Mouse (Mus musculus) T-helper 2 cell (primary cell): ENCODE results near the gene Zfp978.

Experiments
- in situ Hi-C: fragments of 300-600 bp; cut with MboI, MseI; formaldehyde crosslinking; loops from one replicate; pipeline ENCODE4 v1.15.1; 2025; ENCODE audit warnings: high pct_unique_total_duplicates

Zfp978 gene

DNA sequence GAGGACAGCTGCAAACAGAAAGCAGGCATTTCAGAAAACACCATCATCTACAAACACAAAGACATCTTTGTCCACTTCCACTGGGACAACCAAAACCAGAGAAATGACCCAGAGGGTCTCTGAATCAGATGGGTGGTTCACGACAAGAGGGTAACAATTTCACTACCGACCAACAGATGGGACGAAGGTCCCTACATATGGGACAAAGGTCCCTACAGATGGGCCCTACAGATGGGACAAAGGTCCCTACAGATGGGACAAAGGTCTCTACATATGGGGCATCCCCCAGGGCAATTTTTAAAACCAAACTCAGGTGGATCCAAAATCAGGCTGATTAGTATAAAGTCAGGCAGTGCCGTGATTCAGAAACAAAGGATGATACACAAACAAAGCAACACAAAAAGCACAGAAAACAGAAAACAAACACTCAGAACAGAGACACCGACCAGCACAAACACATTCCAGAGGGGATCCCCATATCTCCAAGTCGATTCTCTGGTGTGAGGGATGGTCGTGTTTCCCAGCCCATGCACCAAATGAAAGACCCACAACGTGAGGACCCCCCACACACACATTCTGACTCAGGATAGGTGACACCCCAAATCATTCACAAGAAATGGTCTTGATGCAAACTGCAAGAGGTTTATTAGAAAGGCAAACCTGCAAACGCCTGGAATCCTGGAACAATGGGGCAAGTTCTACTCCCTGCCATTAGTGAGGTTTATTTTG, 11.3 kb upstream of the Zfp978 start:
- in situ Hi-C loops: loop anchor here (5.0 to 25.0 kb wide), 4 partner anchors 302 to 1203 kb away; no protein-coding TSS in a partner anchor

DNA sequence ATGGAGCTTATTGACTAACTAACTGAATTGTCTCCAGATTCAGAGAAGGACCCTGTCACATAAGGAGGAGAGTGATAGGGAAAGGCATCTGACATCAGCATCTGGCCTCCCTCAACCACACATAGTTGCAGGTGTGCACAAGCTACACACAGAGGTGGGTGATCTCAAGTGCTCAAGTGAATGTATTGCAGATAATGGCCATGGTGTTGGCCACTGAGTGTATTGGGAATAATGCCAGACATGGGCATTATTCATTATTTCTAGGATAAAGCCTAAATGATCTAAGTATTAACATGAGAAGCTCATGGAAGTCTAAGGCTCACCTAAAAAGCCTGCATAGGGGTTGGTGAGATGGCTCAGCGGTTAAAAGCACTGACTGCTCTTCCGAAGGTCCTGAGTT, 10.6 kb upstream of the Zfp978 start:
- in situ Hi-C loops: loop anchor here (5.0 to 25.0 kb wide), 4 partner anchors 302 to 1203 kb away; no protein-coding TSS in a partner anchor

DNA sequence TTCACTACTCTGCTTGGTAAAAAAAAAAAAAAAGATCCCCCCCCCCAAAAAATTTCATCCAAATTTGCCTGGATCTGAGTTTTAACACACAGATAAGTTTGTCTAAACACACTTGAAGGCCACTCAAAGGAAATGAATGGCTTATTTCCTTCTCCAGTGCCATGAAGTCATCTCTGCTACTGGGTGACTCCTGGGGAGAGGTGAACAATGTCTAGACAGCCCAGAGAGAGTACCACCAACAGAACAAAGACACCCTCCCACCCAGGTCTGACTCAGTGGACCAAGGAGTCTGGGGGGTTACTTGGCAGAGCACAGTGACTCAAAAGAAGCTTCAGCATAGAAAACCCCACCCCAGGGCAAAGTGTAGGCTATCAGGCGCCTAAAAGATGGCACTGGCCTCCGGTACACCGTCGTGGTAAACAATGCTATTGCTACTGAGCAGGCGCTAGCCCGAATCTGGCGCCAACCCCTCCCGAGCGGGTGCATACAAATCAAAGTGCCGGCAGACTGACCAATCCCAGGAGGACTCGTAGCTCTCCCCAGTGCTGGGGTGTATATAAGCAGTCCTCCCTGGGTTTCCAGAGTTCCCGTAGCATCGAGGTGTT, 9.6 kb upstream of the Zfp978 start:
- in situ Hi-C loops: loop anchor here (5.0 to 25.0 kb wide), 4 partner anchors 301 to 1204 kb away; no protein-coding TSS in a partner anchor

DNA sequence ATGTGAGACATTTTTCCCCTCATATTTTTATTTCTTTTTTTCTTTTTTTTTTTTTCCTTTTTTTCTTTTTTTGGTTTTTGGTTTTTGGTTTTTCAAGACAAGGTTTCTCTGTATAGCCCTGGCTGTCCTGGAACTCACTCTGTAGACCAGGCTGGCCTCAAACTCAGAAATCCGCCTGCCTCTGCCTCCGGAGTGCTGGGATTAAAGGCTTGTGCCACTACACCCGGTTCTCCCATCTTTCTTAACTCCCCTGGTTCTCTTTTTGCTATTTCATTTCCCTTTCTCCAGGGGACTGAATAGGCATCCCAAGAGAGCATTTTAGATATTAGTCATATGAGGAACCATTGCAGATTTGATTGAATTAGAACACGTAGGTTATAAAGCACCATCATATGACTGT, 7.5 kb upstream of the Zfp978 start:
- in situ Hi-C loops: loop anchor here (5.0 to 25.0 kb wide), 4 partner anchors 299 to 1206 kb away; no protein-coding TSS in a partner anchor

DNA sequence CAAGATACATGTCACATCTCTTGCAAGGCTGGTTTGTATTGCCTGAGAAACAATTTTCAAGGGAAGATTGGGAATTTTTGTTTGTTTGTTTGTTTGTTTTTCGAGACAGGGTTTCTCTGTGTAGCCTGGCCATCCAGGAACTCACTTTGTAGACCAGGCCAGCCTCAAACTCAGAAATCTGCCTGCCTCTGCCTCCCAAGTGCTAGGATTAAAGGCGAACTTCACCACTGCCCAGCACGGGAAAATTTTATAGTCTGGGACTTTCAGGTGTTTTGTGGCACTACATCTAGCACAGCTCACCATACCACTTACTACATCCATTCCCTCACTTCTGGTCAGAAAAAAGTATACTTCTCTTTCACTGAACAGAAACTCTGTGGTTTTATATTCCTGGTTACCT, 5.1 kb upstream of the Zfp978 start:
- in situ Hi-C loops: loop anchor here (25.0 kb wide), 1 partner anchor 869 kb away; no protein-coding TSS in a partner anchor

DNA sequence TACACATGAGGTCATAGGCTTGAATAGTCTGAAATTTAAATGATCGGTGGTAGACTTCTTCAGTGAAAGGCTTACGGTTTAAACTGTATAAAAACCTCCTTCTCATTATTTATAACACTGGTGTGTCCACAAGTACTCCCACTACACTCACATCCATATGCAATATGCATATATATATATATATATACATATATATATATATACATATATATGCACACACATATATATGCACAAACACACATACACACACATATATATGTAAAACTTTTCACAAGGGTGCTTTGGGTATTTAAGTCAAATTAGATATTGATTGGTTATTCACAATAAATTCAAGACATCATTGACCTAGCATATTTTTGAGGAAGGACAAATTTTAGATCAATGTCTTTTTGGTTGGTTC, 3.9 kb upstream of the Zfp978 start:
- in situ Hi-C loops: loop anchor here (25.0 kb wide), 1 partner anchor 870 kb away; no protein-coding TSS in a partner anchor

DNA sequence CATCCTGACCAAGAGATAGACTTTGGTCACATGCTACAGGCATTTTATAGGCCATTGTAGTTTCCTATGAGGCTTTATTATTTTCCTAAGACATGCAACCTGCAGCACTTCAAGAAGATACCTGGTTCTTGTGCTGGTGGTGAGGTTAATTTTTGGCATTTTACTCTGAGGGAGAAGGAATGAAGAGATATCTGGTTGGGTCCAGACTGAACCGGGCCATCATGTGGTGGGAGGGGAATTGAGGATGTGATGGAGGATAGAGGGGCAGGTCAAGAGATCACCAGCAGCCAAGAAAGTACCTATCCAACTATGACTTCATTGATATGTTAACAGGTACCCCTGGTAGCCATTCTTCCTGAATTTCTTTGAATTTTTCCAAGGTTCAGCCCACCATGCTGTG, 769 bp downstream of the Zfp978 start:
- in situ Hi-C loops: loop anchor here (10.0 to 25.0 kb wide), 2 partner anchors 617 to 875 kb away; no protein-coding TSS in a partner anchor

DNA sequence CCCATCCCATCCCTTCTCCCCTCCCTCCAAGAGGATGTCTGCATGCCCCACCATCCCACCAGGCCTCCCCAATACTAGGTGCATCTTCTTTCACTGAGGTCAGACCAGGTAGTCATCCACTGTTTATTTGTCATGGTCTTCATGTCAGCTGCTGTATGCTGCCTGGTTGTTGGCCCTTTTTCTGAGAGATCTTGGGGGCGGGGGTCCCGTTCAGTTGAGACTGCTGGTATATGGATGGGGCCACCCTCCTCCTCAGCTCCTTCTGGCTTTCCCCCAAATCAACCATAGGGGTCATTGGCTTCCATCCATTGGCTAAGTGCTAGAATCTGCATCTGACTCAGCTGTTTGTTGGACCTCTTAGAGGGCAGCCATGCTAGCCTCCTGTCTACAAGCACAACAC, 8.5 kb downstream of the Zfp978 start:
- in situ Hi-C loops: loop anchor here (5.0 to 25.0 kb wide), 3 partner anchors 625 to 1202 kb away; no protein-coding TSS in a partner anchor

DNA sequence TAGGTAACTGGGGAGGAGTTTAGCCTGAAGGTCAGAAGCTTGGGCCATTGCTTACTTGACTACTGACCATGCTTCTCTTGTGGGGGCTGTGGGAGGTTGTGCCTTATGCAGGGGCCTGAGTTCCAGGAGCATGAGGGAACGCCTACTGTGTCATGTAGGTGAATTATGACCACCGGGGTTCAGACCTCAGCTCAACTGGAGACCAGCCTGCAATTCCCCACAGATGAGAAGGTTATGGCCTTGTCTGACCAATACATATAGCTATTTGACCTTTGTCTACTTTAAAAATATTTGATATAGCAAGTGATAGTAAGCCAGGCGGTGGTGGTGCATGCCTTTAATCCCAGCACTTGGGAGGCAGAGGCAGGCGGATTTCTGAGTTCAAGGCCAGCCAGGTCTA, 22.1 kb downstream of the Zfp978 start:
- in situ Hi-C loops: loop anchor here (10.0 kb wide), 1 partner anchor 242 kb away; no protein-coding TSS in a partner anchor

DNA sequence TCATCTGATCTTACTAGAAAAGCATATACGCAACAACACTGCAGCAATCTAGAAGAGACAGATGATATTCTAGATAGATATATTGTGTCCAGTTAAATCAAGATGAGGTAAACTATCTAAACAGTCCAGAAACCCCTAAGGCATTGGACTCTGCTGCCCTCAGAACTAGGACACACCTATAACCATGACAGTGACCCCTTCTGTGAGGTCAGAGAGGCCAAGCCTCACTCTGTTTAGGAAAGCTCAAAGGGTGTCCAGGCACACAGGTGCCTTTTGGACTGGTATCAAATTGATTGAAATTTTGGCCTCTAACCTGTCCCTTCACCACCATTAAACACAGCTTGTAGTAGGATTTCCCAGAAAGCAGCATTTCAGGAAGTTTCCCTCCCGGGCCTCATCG, 36.1 kb downstream of the Zfp978 start:
- in situ Hi-C loops: loop anchor here (5.0 kb wide), 3 partner anchors 335 to 1685 kb away; no protein-coding TSS in a partner anchor

DNA sequence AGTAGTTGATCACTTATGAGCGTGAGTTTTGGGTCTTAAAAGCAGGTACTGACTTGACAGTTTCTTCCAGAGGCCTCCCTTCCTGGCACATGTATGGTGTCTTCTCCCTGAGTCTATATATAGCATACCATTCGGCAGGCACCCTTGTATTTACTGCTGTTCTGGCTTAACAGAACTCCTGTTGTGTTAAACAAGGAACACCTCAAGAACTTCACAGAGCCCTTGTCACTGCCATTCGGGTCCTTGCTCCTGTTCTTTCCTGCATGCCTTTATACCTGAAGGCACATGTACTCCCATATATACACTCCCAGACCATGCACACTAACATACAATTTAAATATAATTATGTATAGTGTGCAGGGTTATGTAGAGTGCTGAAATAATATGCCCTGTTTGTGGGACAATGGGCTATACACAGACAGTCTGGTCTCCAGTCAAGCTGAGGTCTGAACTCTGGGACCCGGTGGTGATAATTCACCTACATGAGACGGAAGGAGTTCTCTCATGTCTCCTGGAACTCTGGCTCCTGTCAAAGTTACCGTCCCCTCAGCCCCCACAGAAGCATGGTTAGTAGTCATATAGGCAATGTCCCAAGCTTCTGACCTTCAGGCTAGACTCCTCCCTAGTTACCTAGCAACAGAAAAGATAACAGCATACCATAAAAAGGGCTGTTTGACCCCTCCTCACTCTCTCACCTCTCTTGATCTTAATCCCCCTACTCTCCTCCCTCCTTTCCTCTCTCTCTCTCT, 37.0 kb downstream of the Zfp978 start:
- in situ Hi-C loops: loop anchor here (5.0 kb wide), 3 partner anchors 336 to 1686 kb away; no protein-coding TSS in a partner anchor

DNA sequence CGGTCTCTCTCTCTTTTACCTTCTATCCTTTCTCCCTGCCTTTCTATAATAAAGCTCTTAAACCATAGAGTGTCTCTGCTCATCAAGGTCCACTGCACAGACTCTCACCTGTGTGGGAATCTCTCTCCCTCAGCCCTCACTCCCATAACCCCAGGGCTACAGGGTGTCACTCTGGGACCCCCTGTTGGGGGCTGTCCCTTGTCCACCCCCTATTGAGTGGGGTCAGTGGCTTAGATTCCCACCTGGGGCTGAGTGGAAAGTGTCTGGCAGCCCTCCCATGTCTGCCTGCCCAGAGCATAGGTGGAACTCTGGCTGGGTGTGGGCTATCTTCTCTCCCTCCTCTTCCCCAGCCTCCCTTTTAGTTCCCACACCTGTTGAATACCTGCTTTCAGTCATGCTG, 37.6 kb downstream of the Zfp978 start:
- in situ Hi-C loops: loop anchor here (5.0 kb wide), 3 partner anchors 336 to 1686 kb away; no protein-coding TSS in a partner anchor

DNA sequence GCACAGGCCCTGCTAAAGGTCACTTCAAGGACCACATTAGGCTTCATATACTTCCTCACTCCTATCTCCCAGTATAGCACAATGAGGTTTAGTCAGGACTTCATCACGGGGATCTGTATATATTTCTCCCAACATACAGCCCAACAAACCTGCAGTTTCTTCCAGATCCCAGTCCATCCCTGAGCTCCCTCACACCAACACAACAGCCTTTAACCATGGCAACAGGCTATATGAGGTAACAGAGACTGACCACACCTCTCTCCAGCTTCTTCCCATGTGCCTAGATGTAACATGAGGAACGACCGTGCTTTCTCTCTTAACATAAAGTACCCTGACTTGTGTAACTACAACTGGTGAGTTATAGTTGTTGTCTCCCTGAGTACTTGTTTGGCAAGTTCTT, 38.4 kb downstream of the Zfp978 start:
- in situ Hi-C loops: loop anchor here (5.0 kb wide), 3 partner anchors 337 to 1687 kb away; no protein-coding TSS in a partner anchor

DNA sequence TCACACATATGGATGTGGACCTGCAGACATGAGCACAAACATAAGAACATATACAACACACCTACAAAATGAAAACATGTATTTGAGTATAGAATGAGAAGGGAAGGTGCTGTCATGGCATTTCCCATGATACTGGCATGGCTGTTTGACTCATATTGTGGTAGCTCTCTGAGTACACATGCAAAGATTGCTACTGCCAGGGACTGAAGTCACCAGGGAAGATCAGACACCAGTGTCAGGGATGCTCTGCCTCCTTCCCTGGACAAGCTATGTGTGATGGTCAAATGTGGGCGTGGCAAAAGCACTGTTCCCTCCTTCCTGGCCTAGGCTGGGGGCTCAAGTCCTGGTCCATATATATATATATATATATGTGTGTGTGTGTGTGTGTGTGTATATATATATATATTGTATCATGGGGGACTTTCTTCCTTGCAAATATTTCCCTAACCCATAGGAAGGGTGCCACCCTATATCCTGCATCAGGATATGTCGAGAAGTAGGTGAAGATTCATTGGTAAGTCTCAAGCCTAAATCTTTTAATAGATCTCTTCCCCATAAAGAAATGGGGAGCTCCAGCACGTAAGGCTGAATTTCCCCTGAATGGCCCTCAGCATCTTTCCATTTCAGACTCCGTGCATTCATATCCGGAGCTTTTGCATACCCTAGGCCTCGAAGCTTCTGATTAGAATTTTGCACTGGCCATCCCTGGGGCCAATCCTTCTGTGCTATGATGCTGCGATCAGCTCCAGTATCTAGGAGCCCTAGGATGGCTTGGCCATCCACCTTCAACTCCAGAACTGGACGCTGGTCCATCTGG, 39.1 kb downstream of the Zfp978 start:
- in situ Hi-C loops: loop anchor here (5.0 to 25.0 kb wide), 3 partner anchors 1198 to 1963 kb away; no protein-coding TSS in a partner anchor

DNA sequence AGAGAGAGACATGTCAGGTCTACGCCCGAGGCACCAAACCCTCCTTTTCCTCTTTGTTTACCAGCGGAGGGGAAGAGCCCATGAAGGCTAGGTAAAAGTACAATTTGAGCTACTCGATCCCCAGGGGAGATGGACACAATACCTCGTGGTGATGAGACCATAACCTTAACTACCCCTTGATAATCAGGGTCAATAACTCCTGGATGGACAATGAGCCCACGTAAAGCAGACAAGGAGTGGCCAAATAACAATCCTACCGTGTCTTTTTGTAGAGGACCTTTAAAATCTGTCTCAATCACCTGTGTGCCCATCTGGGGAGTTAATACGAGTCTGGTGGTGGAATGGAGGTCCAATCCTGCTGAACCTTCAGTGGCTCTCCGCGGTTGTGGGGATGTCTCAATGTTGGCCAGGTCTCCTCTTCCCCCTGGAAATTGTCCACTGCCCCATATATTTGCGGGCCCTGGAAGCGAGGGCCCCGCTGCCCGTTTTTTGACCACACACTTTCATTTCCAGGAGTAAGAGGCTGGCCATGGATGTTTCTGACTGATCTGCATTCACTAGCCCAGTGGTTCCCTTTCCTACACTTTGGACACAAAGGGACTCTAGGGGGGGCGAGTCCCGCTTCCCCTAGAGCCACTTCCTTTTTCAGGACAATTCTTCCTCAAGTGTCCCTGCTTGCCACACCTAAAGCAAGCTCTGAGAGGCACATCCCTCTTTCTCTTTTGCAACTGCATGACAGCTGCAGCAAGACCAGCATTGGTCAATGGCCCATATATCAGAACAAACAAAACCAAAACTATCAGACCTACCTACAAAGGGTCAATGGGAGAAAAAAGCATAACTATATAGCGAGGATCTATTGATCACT, 40.0 kb downstream of the Zfp978 start:
- in situ Hi-C loops: loop anchor here (5.0 to 25.0 kb wide), 3 partner anchors 1199 to 1964 kb away; no protein-coding TSS in a partner anchor

DNA sequence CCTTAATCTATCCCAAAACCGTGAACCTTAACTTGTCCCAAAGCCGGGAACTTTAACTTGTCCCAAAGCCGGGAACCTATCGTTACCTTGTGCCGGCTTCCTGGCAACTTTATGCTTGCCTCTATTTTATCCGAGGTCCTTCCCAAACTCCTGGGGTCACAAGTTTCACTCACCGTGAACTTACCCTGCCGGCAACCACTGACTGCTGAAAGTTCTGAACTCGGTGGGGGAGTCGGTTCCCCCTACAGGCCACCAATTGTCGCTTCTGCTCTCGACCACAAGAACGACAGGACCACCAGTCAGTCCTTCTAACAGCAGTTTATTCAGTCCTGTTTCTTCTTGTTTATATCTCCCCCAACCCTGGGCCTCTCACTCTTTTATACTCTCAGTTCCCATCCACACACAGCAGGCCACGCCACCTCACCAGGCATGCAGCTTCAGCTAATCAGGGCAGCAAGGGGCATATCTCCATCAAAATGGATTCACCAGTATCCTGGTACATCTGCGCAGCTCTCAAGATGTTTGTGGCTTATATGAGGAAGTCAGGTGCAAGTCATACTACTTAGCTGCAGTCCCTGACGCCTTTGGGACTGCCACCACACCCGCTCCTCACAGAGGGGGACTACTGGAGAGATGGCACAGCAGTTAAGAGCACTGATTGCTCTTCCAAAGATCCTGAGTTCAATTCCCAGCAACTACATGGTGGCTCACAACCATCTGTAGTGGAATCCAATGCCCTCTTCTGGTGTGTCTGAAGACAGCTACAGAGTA, 40.8 kb downstream of the Zfp978 start:
- in situ Hi-C loops: loop anchor here (5.0 to 25.0 kb wide), 3 partner anchors 1200 to 1965 kb away; no protein-coding TSS in a partner anchor

DNA sequence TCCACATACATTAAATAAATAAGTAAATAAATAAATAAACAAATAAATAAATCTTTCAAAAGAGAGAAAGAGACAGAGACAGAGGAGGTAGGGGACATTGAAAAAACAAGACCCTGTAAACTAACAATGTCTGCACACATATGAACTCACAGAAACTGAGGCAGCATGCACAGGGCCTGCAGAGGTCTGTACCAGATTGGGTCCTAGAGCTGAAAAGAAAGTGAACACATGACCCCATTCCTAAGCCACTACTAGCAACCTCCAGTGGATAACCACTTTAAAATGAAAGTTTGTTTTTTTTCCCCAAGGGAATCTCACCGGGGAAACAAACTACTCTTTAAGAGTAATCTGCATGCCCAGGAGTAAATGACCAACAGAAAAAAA, 41.4 kb downstream of the Zfp978 start:
- in situ Hi-C loops: loop anchor here (5.0 to 25.0 kb wide), 3 partner anchors 1200 to 1965 kb away; no protein-coding TSS in a partner anchor

DNA sequence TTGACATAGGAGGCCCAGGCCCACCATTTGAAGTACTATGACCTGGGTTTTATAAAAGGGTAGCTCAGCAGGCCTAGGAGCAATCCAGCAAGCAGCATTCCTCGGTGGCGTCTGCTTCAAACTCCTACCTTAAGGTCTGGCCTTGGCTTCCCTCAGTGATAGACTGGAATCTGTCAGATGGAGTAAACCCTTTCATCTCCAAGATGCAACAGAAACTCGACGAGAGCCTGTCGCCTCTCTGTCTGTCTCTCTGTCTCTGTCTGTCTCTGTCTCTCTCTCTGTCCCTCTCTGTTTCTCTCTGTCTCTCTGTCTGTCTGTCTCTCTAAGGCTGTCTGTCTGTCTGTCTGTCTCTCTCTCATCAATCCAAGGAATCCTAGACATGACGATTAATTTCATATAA, 42.4 kb downstream of the Zfp978 start:
- in situ Hi-C loops: loop anchor here (5.0 to 25.0 kb wide), 3 partner anchors 1201 to 1966 kb away; no protein-coding TSS in a partner anchor
